Mouse (Mus musculus) C2C12 (cell line): ENCODE measurements around the gene Stx2.

Experiments
- CEBPB ChIP-seq: IDR thresholded peaks from one replicate; pipeline ENCODE4 v1.6.1; 2011; ENCODE audit warnings: low read depth, mild to moderate bottlenecking, control low read depth, moderate library complexity
- CTCF ChIP-seq: IDR thresholded peaks from one replicate; pipeline ENCODE4 v1.5.1; 2011; ENCODE audit not compliant: control insufficient read depth, insufficient read depth, insufficient read length
- FOSL1 ChIP-seq: IDR thresholded peaks from one replicate; pipeline ENCODE4 v1.8.0; 2011; ENCODE audit warnings: mild to moderate bottlenecking, low read length; ENCODE audit not compliant: poor library complexity, insufficient read depth, severe bottlenecking
- MAX ChIP-seq: IDR thresholded peaks from one replicate; pipeline ENCODE4 v1.6.1; 2011; ENCODE audit warnings: mild to moderate bottlenecking, control low read depth
- MYOD1 ChIP-seq: IDR thresholded peaks from one replicate; pipeline ENCODE4 v1.6.1; 2011; ENCODE audit warnings: low read depth; ENCODE audit not compliant: control insufficient read depth, insufficient read length
- MYOG ChIP-seq: IDR thresholded peaks from one replicate; pipeline ENCODE4 v1.6.1; 2011; ENCODE audit not compliant: control insufficient read depth, insufficient read length; ENCODE audit errors: extremely low read depth
- USF1 ChIP-seq: IDR thresholded peaks from one replicate; pipeline ENCODE4 v1.6.1; 2011; ENCODE audit warnings: low read depth, mild to moderate bottlenecking, control low read depth, moderate library complexity

GRCm38 (mm10) chr5:128940436-128940835 is 67.9 kb downstream of the Stx2 start:
- TF ChIP-seq CTCF (no peak), MAX (no peak), CEBPB (no peak), FOSL1 (no peak), MYOD1 (no peak), USF1 (no peak), MYOG (no peak)
